Mouse (Mus musculus) left cerebral cortex, postnatal 14 days (tissue): Measurements from ENCODE around the gene Traf7. TPM values are rescaled to one million over a fixed set of nuclear protein-coding genes. Genes with fewer than 3 reads are reported as not detected.

Experiments
- DNase-seq, 2 experiments: peaks; one replicate each; pipeline ENCODE4 v3.0.0; 2021 to 2022; ENCODE audit warnings: low spot score in 2 of 2, mixed read lengths in 1 of 2
- intact Hi-C: fragments of 180-260 bp; cut with DNase I; formaldehyde crosslinking; loops from one replicate; pipeline ENCODE4 v1.15.1; 2025
- total RNA-seq, 2 experiments: library from RNA; stranded (reverse); gene quantifications; 2 replicates each; pipeline ENCODE4 v1.2.3; 2021

The Traf7 gene
- total RNA-seq, 2 experiments from 2014 or later, result 86.8 to 91.7 TPM

DNA sequence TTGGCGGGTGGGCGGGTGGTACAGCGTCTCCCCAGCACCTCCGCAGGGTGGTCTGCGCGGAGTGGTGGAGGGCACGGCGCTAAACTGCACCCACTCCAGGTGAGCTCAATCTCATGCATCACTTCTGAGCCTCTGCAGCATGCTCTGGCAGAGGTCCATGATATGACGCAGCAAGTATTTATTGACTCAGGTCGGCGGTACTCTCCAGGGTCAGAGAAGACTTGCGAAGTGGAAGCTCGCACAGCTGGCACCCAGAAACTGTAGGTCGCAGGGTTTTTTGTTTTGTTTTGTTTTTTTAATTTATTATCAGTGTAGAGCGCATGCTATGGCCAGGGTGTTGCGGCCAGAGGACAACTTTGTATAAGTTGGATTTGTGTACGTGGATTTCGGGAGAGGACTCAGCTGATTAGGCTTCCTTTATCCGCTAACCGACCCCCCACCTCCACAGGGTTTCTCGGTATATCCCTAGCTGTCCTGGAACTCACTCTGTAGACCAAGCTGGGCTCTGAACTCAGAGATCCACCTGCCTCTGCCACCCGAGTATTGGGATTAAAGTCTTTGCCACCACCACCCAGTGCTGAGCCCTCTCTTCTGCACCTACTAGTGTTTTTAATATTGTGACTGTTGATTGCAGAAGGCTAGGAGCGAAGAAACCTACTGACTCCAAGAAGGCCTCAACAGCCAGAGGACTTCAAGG lies 21.3 kb upstream of the Traf7 start:
- no peak for DNase-seq
- intact Hi-C loops, result no loop called here

DNA sequence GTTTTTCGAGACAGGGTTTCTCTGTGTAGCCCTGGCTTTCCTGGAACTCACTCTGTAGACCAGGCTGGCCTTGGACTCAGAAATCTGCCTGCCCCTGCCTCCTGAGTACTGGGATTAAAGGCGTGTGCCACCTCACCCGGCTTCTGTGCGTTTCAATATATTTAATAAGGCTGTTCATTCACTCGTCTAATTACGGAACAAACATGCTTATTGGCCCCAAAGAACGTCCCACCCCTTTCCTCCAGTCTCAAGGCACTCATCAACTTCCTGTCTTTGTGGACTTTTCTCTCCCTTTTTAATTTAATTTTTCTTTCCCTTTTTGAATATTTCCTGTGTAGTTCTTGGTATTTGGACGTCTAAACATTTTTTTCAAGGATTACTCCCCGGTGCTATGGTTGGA lies 20.7 kb upstream of the Traf7 start:
- intact Hi-C loops, result no loop called here
- no peak for DNase-seq

DNA sequence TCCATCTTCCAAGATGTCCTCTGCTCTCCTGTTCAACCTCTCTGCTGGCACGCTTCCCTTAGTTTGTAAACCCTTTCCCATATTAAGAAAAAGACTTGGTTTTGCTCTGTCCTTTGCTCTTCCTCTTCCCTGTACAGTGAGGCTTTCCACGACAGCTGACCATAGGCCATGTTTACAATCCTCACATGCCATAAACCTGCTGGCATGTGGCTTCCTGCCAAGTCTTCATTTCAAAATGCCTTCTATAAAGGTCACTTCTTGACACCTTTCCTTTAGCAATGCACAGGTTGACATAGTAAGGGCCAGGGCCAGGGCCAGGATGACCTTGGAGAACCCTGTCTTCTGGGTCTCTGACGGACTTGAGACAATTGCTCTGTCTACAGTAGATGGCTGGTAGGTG lies 18.5 kb upstream of the Traf7 start:
- no peak for DNase-seq

DNA sequence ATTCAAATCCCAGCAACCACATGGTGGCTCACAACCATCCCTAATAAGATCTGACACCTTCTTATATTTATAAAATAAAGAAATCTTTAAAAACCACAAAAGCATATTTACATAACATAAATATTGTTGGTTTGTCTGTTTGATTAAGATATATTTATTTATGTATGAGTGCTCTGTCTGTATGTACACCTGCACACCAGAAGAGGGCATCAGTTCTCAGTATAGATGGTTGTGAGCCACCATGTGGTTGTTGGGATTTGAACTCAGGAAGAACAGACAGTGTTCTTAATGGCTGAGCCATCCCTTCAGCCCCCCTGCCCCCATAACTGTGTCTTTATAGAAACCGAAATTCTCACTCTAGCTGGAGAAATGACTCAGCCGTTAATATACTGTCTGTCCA lies 17.5 kb upstream of the Traf7 start:
- intact Hi-C loops, result no loop called here
- DNase-seq, result no peak

More for the DNA sequence above, 18.5 kb upstream of the Traf7 start:
- intact Hi-C loops, result no loop called here

DNA sequence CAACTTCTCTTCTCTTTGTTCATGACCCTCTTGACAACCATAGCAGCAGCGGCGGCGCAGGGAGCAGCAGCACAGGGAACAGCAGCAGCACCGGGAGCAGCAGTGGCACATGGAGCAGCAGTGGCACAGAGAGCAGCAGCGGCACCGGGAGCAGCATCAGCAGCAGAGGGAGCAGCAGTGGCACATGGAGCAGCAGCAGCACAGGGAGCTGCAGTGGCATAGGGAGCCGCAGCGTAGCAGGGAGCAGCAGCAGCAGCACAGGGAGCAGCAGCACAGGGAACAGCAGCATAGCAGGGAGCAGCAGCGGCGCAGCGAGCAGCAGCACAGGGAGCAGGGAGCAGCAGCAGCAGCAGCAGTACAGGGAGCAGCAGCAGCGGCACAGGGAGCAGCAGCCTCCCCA lies 16.9 kb upstream of the Traf7 start:
- DNase-seq, result no peak
- intact Hi-C loops, result loop anchor here (5.0 kb wide), 1 partner anchor 108 kb away; the partner anchor contains the start of gene Slc9a3r2

DNA sequence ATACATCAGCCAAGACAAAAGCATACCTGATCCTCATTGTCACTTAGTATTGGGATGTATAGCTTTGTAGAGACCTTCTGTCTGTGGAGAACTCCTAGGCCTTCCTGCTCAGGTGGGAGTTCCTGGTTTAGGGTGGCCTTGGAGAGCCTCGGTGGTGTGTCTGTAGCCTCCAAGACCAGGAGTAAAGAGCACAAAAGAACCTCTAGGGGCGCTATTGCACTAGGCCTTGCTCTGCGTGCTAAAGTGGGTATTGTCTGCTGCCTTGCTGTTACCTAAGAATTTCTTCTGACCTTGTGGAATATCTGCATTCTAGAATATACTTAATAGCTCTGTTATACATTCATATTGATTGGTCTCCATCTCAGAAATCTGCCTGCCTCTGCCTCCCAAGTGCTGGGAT lies 12.6 kb upstream of the Traf7 start:
- intact Hi-C loops, result loop anchor here (5.0 kb wide), 1 partner anchor 112 kb away; the partner anchor contains the start of gene Slc9a3r2
- peak in 1 of 2 experiments; percentile 46 for DNase-seq

DNA sequence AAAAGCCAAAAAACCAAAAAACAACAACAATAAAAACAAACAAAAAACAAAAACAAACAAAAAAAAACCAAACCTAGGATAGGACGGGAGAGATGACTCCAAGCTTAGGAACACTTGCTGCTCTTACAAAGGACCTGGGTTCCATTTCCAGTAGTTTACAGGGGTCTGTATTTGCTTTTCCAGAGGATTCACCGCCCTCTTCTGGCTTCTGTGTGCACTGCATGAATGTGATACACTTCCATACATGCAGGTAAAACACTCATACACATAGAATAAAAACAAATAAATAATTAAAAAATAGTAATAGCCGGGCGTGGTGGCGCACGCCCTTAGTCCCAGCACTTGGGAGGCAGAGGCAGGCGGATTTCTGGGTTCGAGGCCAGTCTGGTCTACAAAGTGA lies 11.2 kb upstream of the Traf7 start:
- peak in 1 of 2 experiments; percentile 70 for DNase-seq
- intact Hi-C loops, result no loop called here

DNA sequence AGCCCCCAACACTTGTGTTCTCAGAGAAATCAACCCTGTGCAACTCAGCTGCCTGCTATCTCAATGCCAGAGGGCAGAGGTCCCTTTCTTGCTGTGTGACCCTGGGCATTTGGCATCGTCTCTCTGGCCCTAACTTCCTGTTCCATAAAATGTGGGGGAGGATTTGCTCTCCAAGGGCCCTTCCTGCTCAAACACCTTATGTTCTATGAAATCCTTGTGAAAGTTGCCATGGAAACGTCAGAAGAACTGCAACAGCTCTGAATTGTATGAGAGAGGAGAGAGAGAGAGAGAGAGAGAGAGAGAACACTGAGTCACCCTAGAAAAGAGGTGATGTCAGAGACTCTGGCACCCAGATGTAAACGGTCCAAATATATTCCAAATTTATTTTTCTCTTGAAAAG lies 9.8 kb upstream of the Traf7 start:
- intact Hi-C loops, result no loop called here
- peak in 1 of 2 experiments; percentile 84 for DNase-seq

DNA sequence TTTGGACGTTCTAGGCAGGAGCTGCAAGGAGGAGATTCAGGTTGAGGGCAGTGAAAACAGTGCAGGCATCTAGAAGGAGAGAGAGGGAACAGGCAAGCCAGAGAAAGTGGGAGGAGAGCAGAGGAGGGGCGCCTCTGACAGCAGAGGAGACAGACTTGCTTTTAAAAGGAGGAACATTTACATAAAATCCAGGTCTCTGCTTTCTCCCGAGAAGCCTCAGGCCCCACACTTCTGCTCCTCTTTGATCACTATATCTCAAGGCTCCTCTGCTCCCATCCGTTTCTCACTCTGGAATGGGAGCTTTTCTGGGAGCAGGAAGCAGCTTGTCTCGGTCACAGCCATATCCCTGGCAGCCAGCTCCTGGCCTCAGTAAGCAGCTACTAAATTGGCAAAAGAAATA lies 7.6 kb upstream of the Traf7 start:
- no peak for DNase-seq
- intact Hi-C loops, result no loop called here

DNA sequence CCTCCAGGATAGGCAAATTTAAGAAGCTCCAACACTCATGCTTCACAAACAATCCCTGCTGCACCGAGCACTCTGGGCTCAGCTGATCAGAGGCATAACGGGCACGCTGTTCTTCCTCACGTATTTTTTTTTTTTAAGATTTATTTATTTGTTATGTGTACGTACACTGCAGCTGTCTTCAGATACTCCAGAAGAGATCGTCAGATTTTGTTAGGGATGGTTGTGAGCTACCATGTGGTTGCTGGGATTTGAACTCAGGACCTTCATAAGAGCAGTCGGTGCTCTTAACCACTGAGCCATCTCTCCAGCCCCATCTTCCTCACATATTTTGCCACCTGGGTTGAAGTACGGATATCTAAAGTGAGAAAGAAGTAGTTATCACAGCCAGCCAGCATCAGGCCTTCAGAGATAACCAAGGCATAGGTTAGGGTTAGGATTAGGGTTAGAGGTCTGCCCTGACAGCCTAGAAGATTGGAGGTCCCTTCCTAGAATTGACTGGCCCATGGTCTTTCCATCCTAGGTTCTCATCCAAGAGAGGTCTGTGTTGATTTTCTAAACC lies 6.5 kb upstream of the Traf7 start, which contains the start of gene Rab26:
TSS of gene Rab26 (minus strand) at position 51 of the 559 bp plus-strand sequence.
- no peak for DNase-seq
- intact Hi-C loops, result no loop called here

DNA sequence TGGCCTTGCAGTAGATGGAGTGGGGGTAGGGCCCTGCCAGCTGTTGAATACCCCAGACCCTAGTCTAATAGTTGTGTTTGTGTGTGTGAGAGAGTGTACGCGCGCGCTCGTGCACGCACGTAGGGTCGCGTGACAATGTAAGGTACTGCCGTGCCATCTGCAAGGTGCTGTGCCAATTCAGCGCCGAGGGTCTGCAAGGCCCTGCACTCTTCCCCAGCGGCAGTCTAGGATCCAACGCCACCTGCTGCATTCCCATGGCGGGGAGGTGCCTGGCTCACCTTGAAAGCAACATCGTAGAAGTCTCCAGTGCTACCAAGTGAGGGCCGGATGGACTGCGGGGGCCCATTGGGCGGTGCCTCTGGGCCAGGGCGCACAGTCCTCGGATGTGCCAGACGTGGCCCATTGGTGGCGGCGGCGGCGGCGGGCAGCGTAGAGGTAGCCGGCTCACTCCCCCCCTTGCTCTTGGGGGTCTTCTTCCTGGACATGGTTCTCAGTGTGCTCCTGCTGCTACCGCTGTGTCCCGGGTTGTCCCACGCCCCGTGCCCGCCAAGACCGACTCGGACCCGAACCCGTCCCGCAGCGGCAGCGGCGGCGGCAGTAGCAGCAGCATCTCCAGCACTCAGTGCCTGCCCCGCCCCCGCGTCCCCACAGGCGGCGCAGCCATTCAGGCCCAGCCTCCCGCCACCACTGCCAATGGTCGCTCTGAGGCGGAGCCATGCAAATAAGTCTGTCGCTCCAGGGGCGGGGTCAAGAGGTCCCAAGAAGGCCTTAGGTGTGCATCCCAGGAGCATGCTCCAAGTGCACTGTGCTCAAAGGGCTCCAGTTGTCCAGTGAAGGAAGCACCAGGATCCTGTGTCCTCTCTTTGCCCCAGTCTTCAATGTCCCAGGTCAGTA lies 5.6 kb upstream of the Traf7 start:
- intact Hi-C loops, result no loop called here
- peak; percentile 82 to 87 for DNase-seq

DNA sequence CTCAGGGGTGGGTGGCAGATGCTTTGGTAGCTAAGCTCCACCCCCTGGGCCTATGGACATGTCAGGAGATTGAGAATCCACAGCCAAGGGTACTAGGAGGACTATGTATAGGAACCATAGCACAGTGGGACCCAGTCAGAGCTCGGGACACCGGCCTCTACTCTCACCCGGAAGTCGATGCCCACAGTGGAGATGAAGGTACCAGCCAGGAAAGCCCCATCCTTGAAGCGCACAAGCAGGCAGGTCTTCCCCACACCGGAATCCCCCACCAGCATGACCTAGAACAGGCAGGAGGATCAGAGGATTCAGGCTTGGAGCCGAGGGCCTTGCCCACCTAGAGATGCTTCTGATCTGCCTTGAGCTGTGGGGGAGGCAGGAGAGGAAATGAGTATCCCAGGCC lies 4.3 kb upstream of the Traf7 start:
- DNase-seq, result no peak
- intact Hi-C loops, result no loop called here

DNA sequence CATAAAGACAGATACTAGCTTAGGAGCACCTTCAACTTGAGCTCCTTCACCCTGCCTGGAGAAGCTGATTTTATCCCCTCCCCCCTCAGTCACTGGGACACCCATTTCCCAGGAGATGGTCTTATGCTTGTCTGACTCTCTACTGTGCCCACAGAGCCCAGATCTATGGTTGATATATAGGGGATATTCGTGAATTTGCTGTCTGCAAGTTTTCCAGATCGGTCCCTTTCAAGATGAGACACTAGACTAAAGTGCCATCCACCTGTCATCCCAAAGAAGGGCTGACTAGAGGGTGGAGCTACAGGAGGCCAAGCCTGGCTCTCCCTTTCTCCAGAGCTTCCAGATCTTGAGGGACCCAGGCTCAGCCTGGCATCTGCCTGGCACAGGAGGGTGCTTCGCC lies 3.3 kb upstream of the Traf7 start:
- no peak for DNase-seq
- intact Hi-C loops, result no loop called here

DNA sequence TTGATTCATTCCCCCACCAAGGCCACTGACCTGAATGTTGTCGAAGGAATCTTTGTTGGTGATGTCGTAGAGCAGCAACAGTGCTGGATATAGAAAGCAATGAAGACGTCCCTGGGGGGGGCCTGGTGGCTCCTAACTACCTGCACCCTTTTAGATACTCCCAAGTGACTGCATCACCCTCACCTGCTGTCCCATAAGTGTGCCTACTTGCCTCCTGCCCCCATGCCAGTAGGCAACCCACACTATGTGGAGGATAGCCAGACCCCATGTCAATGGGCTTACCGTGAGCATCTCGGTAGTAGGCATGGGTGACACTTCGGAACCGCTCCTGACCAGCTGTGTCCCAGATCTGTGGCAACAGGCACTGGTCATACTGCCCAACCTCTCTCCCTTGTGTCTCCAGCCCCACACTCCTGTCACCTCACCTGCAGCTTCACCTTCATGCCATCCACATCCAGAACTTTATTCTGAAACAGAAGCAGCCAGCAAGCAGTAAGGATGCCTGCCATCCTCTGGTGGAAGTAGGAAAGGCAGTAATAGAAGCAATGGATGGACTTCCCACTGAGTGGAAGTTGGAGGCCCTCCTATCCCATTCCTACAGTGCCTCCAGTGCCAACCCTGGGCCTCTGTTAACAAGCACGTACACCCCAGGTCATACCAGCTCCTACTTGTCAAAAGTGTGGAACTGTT lies 2.8 kb upstream of the Traf7 start:
- no peak for DNase-seq
- intact Hi-C loops, result no loop called here

DNA sequence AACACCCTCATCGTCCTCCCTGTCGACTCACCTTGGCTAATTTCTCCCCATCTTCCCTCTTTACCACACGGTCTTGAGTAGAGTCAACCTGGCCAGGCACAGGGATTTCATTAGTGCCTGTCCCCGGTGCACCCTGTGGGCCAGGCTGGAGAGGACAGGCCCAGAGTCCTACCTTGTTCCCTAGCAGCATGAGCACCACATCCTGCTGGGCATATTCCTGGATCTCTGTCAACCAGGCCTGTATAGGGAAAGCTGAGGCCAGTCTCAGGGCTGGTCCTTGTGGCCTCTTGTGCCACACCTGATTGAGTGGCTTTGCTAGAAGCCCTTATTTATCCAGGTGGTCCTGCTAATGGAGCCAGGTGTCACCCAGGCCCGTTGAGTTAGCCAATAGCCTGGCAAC lies 2.1 kb upstream of the Traf7 start:
- DNase-seq, result no peak

DNA sequence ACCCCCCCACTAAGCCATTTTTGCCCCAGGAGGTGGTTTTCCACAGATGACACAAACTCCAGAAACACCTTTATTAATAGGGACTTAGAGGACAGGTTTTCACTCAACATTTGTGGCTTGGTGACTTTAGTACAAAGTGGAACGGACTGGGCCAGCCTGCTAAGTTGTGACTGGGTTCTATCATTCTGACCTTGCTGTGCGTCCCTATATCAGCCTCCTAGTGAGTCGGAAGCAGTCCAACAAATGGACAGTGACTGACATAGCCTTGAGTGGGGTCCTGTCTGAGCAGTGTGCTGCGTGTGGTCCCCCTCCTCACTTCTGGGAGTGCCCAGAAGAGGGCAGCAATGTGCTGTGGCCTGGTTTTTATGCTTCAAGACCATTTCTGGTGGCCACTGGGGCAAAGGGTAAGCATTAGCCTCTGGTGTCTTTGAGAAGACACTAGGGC lies 1.3 kb upstream of the Traf7 start:
- DNase-seq, result peak in 1 of 2 experiments; percentile 69
- intact Hi-C loops, result no loop called here

More for the DNA sequence above, 2.1 kb upstream of the Traf7 start:
- intact Hi-C loops, result no loop called here

DNA sequence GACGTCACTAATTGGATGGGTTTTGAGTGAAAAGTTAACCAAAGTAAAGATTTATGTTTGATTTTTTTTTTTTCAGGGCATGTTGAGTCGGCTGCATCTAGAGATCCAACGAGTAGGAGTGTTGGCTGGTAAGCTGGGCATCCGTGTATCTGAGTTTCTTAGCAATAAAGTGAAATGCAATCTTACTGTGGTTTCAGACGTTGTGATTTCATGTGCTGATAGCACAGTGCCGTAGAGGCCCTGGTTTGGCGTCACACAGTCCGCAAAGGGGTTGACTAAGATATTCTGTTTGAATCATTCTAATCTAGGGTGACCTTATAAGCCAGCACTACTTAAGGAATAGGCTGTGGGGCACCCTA lies 801 bp upstream of the Traf7 start:
- intact Hi-C loops, result no loop called here
- DNase-seq, result no peak

DNA sequence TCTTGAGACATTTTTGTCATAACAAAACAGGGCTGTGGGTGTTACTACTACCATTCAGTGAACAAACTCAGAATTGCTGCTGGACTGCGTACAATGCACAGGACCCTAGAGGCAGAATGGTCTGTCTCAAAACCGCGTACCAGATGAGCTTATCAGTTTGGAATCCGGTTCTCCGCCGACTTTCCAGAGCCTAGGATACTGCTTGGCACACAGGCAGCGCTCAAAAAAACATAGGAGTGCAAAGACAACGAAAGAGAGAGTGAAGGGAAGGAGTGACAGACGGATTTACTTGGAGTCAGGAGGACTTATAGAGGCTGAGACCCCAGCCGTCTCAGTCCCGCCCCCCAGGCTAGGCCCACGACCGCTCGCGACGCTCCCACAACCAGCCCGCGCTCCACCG lies 423 bp downstream of the Traf7 start:
- no peak for DNase-seq
- intact Hi-C loops, result no loop called here

DNA sequence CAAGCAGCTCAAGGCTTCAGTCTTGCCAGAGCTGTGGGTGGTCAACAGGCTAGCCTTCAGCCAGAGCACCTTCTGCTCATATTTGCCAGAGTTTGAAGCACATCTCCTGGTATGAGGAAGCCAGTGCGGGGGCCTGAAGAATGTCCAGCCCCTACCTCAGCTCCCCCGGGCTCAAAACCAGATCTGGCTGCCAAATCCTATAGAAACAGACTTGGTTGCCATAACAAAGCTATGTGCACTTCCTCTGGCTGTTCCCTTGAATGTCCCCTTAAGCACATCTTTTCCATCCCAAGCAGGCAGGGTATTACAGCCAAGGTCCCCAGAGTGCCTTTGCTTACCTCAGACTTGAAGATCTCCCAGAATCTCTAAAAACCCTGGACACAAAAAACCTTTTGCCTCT lies 3.0 kb downstream of the Traf7 start:
- intact Hi-C loops, result no loop called here
- no peak for DNase-seq

DNA sequence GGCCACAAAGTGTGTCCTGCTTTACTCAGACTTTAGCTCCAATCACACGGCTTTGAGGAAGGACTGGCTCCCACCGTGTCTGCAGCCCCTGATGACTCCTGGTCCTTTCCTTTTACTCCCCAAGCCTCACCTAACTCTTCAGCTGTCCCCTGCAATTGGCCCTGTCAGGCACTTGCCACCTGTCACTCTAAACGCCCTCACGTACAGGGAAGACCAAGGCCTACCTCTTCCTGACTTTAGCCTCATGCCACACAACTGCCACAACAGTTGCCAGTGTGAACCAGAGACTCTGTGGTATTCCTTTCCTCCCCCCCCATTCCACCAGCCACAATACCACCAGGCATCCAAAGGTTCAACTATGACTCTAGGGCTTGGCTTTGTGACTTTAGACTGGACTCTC lies 7.3 kb downstream of the Traf7 start:
- DNase-seq, result no peak
- intact Hi-C loops, result no loop called here
